Mouse (Mus musculus) stomach, adult 2 months (tissue): ENCODE data around the gene Slc28a3. TPM values are rescaled to one million over a fixed set of nuclear protein-coding genes. Genes with fewer than 3 reads are reported as not detected.

Experiments
- polyA plus RNA-seq: library from polyadenylated mRNA; depleted of rRNA; stranded (reverse); fragments of >200 nt; gene quantifications from 2 replicates; pipeline ENCODE4 v1.2.3, GENCODE M21; 2012; rRNA removed

The Slc28a3 gene
- 1.2 and 1.3 TPM in 2 replicates for polyA plus RNA-seq

GRCm38 (mm10) chr13:58610716-58611115 lies at the start of gene Slc28a3:
Gene Slc28a3, minus strand, starts transcription at chr13:58610877.

Other genes starting within 250 kb of the Slc28a3 start
- gene 2210016F16Rik, start 225.7 kb downstream of the Slc28a3 start, polyA plus RNA-seq: 13.5 and 32.0 TPM in 2 replicates
- 2.0 and 2.2 TPM in 2 replicates for gene Rmi1, start 208.6 kb downstream of the Slc28a3 start, polyA plus RNA-seq
- gene Hnrnpk, start 207.5 kb downstream of the Slc28a3 start, polyA plus RNA-seq: 58.0 and 69.0 TPM in 2 replicates
- 0.60 and 0.75 TPM in 2 replicates for gene Ntrk2, start 195.7 kb upstream of the Slc28a3 start, polyA plus RNA-seq